In genomic region chr13:21935833-21936232, GRCm38 (mm10) we compare ENCODE assay signal across 9 mouse cellular contexts. TPM values are rescaled to one million over a fixed set of nuclear protein-coding genes. Genes with fewer than 3 reads are reported as not detected.
DNase-seq lines count a peak whose midpoint lies in the region; ATAC-seq and TF ChIP-seq lines count a peak whose summit lies in the region.
"Had no signal": no experiment of that assay in that cellular context is flagged by ENCODE, and none has a peak within 500 bp of the region (broad histone marks: within the 10 kb centered on the region; RNA-seq: fewer than 3 reads in every experiment).

No protein-coding gene starts in this region.

- H3K4me2 ChIP-seq in heart, embryonic 16.5 days (ENCODE audit: low read depth, low read length), result peak overlapping the region; percentile 53
- peak overlapping the region; percentile 39 for H3K4me2 ChIP-seq in hindbrain, embryonic 12.5 days (replicated peaks)
- H3K4me2 ChIP-seq in liver, postnatal 0 days (ENCODE audit: low read depth, low read length), result peak overlapping the region; percentile 60

- no peaks in the 10 kb centered on the region for H3K27me3 ChIP-seq in heart, embryonic 16.5 days (ENCODE audit: control insufficient read depth, insufficient read depth, low read length)
- H3K27me3 ChIP-seq in hindbrain, embryonic 12.5 days, result peaks cover 18% of the 10 kb centered on the region
- H3K27me3 ChIP-seq in liver, postnatal 0 days (ENCODE audit: insufficient read depth, low read length), result no peaks in the 10 kb centered on the region

- no peak for TF ChIP-seq EP300 in liver, postnatal 0 days (IDR thresholded peaks at IDR 0.05; ENCODE audit: low read depth)

- no peak overlapping the region for H3K27ac ChIP-seq in heart, embryonic 16.5 days (ENCODE audit: low read length)
- no peak overlapping the region for H3K27ac ChIP-seq in hindbrain, embryonic 12.5 days
- no peak overlapping the region for H3K27ac ChIP-seq in liver, postnatal 0 days (ENCODE audit: low read depth)
- no peak overlapping the region for H3K27ac ChIP-seq in left cerebral cortex, adult 2 months

- peaks cover 5% of the 10 kb centered on the region; the same call in 1 of the 2 replicates for H3K4me1 ChIP-seq in heart, embryonic 16.5 days (ENCODE audit: control insufficient read depth, insufficient read depth, low read length)
- no peaks in the 10 kb centered on the region for H3K4me1 ChIP-seq in hindbrain, embryonic 12.5 days
- peaks cover 18% of the 10 kb centered on the region for H3K4me1 ChIP-seq in liver, postnatal 0 days (ENCODE audit: insufficient read depth)
- no peaks in the 10 kb centered on the region for H3K4me1 ChIP-seq in lung, adult 2 months (ENCODE audit: control insufficient read depth, insufficient read depth, low read length)

- peak overlapping the region; percentile 29 for H3K4me3 ChIP-seq in heart, embryonic 16.5 days (ENCODE audit: low read length)
- no peak overlapping the region for H3K4me3 ChIP-seq in hindbrain, embryonic 12.5 days
- peak overlapping the region; percentile 32 for H3K4me3 ChIP-seq in liver, postnatal 0 days (ENCODE audit: low read depth, low read length)
- no peak overlapping the region; the same call in 1 of the 2 replicates for H3K4me3 ChIP-seq in left cerebral cortex, adult 2 months
- no peak overlapping the region for H3K4me3 ChIP-seq in lung, adult 2 months (replicated peaks; ENCODE audit: extremely low read depth, low read depth, low read length)

- TF ChIP-seq CTCF in liver, postnatal 0 days (IDR thresholded peaks at IDR 0.05; ENCODE audit: low read depth), result no peak
- TF ChIP-seq CTCF in left cerebral cortex, adult 2 months (IDR thresholded peaks at IDR 0.05), result no peak
- TF ChIP-seq CTCF in lung, adult 2 months (IDR thresholded peaks at IDR 0.05; ENCODE audit: insufficient read depth, low read length), result no peak

- ATAC-seq in heart, embryonic 16.5 days (replicated peaks; ENCODE audit: extremely low read depth, insufficient read depth, low FRiP score), result no peak
- no peak for ATAC-seq in hindbrain, embryonic 12.5 days (ENCODE audit: low FRiP score)
- ATAC-seq in liver, postnatal 0 days, result no peak
- ATAC-seq in inflammation-experienced regulatory T-cells, adult 6 months, result no peak

- intact Hi-C loops in heart, postnatal 14 days (cut with DNase I), result loop anchor here (10.0 kb wide), 1 partner anchor 221 kb away; the partner anchor contains the start of genes Hist1h2ai, Hist1h2bl and Hist1h3h
- intact Hi-C loops in left cerebral cortex, adult 2 months (cut with DNase I), result no loop called here

- 5% methylated on average over 7 of the region's 7 CpGs for WGBS in heart, embryonic 16.5 days
- 2% methylated on average over 7 of the region's 7 CpGs for WGBS in hindbrain, embryonic 12.5 days
- WGBS in liver, postnatal 0 days (ENCODE audit: insufficient replicate concordance), result 4% methylated on average over 7 of the region's 7 CpGs
- 17% methylated on average over 7 of the region's 7 CpGs for WGBS in lung, adult 2 months

- no peaks in the 10 kb centered on the region for H3K9me3 ChIP-seq in heart, embryonic 16.5 days (replicated peaks; ENCODE audit: control insufficient read depth, low read length)
- H3K9me3 ChIP-seq in hindbrain, embryonic 12.5 days (replicated peaks), result no peaks in the 10 kb centered on the region
- H3K9me3 ChIP-seq in liver, postnatal 0 days (ENCODE audit: low read length), result no peaks in the 10 kb centered on the region

- H3K36me3 ChIP-seq in heart, embryonic 16.5 days (ENCODE audit: control insufficient read depth, insufficient read depth), result no peaks in the 10 kb centered on the region
- no peaks in the 10 kb centered on the region for H3K36me3 ChIP-seq in hindbrain, embryonic 12.5 days
- H3K36me3 ChIP-seq in liver, postnatal 0 days (replicated peaks; ENCODE audit: insufficient read depth, low read length), result no peaks in the 10 kb centered on the region

- no peak overlapping the region; the same call in 1 of the 2 replicates for H3K9ac ChIP-seq in heart, embryonic 16.5 days (ENCODE audit: low read length)
- H3K9ac ChIP-seq in hindbrain, embryonic 12.5 days, result no peak overlapping the region
- H3K9ac ChIP-seq in liver, postnatal 0 days (replicated peaks), result no peak overlapping the region

- no peak for DNase-seq in heart, postnatal 14 days
- peak; percentile 67 for DNase-seq in MN1 (ENCODE audit: low spot score)
- DNase-seq in liver, postnatal 0 days, result no peak
- no peak for DNase-seq in left cerebral cortex, adult 2 months (ENCODE audit: extremely low spot score in 1 of 2, low spot score in 2 of 2)
- no peak for DNase-seq in lung, adult 2 months
- DNase-seq: layer of hippocampus, adult 9-11 months had no signal

- no peak for TF ChIP-seq POLR2A in lung, adult 2 months (IDR thresholded peaks at IDR 0.05; ENCODE audit: borderline replicate concordance, extremely low read depth, low read depth, low read length)

RNA-seq across cellular contexts. Expression of gene Zfp184, which starts 9.1 kb away (rescaled TPM):
- polyA plus RNA-seq in heart, embryonic 16.5 days (2015; fragmentation: Nextera tagmentation; extraction: Ambion mirVana), result 2.9 and 4.7 TPM in 2 replicates
- under 1 TPM; 0.62 to 0.90 TPM for total RNA-seq in heart, postnatal 14 days (2021)
- polyA plus RNA-seq in hindbrain, embryonic 12.5 days (2016; fragmentation: Nextera tagmentation; extraction: Ambion mirVana), result 19.1 and 20.5 TPM in 2 replicates
- 0.27 and 0.32 TPM in 2 replicates for polyA plus RNA-seq in liver, postnatal 0 days (2015; fragmentation: Nextera tagmentation; extraction: Ambion mirVana)
- 1 to 10 TPM; 3.8 to 3.9 TPM for total RNA-seq in left cerebral cortex, adult 2 months (2021)
- polyA plus RNA-seq in inflammation-experienced regulatory T-cells, adult 6 months (2017; shearing (Covaris generic)), result not detected
- polyA plus RNA-seq in lung, adult 2 months (2012; rRNA removed), result 0.53 and 0.60 TPM in 2 replicates

RNA-seq across cellular contexts. Expression of gene Pom121l2, which starts 45.2 kb away (rescaled TPM):
- not detected in 2 replicates for polyA plus RNA-seq in heart, embryonic 16.5 days (2015; fragmentation: Nextera tagmentation; extraction: Ambion mirVana)
- total RNA-seq in heart, postnatal 14 days (2021), result not detected
- polyA plus RNA-seq in hindbrain, embryonic 12.5 days (2016; fragmentation: Nextera tagmentation; extraction: Ambion mirVana), result 0.14 TPM in 1 of 2 replicates, not detected in the other
- not detected in 2 replicates for polyA plus RNA-seq in liver, postnatal 0 days (2015; fragmentation: Nextera tagmentation; extraction: Ambion mirVana)
- not detected for total RNA-seq in left cerebral cortex, adult 2 months (2021)
- not detected for polyA plus RNA-seq in inflammation-experienced regulatory T-cells, adult 6 months (2017; shearing (Covaris generic))
- not detected in 2 replicates for polyA plus RNA-seq in lung, adult 2 months (2012; rRNA removed)

Comparison
In these comparisons a context has a peak if more than half of its experiments do, and no peak if none do; other contexts are left out.
1. H3K4me3 ChIP-seq: peak in heart, embryonic 16.5 days (single experiment) and liver, postnatal 0 days (single experiment); none in hindbrain, embryonic 12.5 days (single experiment), left cerebral cortex, adult 2 months (single experiment) and lung, adult 2 months (single experiment).
2. Peak in every context shown above with its lines, with median percentiles within 50 percentile points of each other: H3K4me2 ChIP-seq.